Mouse (Mus musculus): Measurements from ENCODE around the gene Ifit2.
"Not testable (repeated sequence)": the region's sequence is repeated elsewhere in the genome, so short reads cannot be mapped to it uniquely, and the experiment has no call there.

The Ifit2 gene

DNA sequence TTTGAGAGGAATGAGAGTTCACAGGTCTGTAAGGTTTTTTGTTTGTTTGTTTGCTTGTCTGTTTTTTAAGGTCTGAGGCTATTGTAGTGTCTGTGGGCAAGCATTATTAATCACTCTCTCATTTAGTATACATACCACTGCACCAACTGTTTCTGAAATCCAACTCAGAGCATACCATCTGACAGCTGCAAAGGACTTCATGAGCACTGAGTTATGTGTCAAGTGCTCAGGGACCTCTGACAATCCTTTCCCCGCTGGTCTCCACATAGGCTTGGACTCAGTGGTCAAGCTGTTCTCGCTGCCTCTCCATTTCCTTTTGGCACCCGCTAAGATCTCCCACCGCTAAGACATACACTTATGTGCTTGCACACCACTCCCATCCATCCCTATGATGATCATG lies 4.3 kb upstream of the Ifit2 start:
- no peak for DNase-seq (ENCODE audit: low spot score in 2 of 2)

DNA sequence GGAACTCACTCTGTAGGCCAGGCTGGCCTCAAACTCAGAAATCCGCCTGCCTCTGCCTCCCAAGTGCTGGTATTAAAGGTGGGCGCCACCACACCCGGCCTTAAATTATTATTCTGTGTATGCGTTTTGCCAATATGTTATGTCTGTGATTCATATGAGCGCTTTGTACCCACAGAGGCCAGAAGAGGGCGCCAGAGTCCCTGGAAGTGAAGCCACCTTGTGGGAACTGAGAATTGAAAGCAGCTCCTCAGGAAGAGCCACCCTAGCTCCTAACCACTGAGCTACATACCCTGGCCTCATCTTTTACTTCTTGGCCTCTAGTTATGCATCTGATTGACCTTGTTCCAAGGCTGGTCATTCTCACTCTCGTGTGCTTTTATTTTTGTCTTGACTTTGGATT lies 2.5 kb upstream of the Ifit2 start:
- DNase-seq (ENCODE audit: low spot score in 2 of 2) = peak; percentile 34 to 60

- no peak for DNase-seq (ENCODE audit: low spot score in 2 of 2)
Observed at GRCm38 (mm10) chr19:34550205-34550533, 325 bp upstream of the Ifit2 start.

DNA sequence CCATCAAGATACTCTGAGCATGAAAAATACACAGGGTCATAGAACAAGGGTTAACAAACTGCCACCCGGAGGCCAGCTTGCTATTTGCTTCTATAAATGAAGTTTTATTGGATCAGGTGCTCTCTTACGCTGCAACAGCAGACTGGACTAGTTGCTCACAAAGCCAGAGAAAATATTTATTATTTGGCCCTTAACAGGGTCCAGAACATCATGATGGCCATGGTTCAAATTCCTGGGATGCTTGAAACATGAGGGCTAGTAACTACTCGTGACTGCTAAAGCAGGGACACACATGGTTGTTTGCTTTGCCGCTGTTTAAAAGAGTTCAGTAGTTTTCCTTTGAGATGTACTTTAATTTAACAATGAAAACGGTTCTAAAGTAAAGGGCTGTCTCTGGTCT lies 1.5 kb downstream of the Ifit2 start:
- no peak for DNase-seq (ENCODE audit: low spot score in 2 of 2)

GRCm38 (mm10) chr19:34553021-34553420 lies 2.5 kb downstream of the Ifit2 start:
- DNase-seq (ENCODE audit: low spot score in 2 of 2) = no peak

DNA sequence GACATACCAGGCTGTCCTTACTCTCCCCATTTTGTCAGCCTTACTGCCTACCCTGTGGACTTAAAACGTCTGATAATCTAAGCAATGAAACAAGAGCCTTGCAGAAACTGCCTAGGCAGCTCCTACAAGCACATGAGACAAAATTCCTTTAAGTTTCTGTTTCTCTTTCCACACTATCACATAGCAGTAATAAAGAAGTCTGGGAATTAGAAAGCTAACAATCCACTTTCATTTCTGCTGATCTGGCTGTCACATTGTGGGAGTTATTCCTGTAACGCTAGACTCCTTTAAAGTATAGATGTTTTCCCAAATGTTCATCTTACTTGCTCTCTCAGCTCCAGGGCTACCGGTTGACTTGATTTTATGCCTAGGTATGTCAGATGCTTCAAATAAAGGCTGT lies 3.0 kb downstream of the Ifit2 start:
- no peak for DNase-seq (ENCODE audit: low spot score in 2 of 2)

- DNase-seq (ENCODE audit: low spot score in 2 of 2) = no peak
Observed at GRCm38 (mm10) chr19:34554061-34554460, 3.6 kb downstream of the Ifit2 start.

DNA sequence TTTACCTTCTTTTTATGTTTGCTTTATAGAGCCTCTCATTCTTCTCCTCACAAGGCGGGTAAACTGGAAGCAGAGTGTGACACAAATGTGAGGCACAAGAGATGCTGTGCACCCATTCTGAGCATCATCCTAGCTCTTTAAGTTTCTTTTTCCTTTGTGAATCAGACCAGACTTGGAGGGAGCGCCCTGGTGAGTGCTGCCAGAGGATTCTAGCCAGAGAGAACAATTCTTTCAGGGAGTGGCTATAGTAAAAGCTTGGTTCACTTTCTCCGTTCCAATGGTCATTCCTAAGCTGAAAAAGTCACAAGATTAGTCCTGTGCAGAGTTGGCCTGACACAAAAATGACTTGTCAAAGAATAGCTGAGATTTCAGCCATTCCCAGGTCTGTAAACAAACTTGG lies 6.1 kb downstream of the Ifit2 start:
- DNase-seq (ENCODE audit: low spot score in 2 of 2) = no peak

GRCm38 (mm10) chr19:34562556-34562955 lies 12.1 kb downstream of the Ifit2 start:
- DNase-seq (ENCODE audit: low spot score in 2 of 2) = no peak

GRCm38 (mm10) chr19:34566178-34566784 lies 15.8 kb downstream of the Ifit2 start:
- no peak for DNase-seq (ENCODE audit: low spot score in 2 of 2)

DNA sequence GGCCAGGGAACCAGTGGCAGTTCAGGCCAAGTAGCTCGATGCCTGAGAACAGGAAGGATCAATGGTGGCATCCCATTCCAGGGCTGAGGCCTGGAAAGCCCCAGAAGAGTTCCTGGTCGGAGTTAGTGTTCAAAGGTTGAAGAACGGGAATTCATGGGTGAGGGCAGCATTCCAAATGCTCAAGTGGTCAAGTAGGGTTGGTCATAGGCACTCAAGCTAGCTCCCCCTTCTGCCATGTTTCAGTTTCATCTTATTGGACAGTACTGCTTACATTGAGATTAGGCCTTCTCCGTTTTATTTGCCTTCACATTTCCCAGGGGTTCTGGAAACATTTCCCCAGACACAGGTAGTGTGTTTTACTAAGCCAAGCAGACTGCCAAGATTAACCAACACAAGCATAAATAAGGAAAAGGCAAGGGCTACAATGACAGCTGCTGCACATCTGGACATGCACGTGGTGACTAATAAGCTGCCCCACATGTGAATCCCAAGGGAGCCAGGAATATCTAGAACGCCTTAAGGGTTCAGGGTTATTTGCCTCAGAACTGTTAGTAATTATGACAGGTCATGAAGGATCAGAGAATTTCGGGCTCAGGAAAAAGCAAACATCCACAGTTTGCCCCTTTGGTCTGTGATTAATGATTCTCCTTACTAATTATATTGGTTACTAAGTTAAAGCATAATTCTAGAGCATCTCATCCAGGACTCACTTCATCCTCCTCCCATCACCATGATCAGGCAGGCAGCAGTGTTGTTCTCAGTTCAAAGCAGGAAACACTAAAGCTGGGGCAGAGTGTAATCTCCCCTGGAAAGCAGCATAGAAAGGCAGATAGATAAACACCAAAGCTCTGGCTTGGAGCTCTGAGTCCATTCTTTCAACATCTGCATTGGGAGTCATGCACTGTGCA lies 18.7 kb downstream of the Ifit2 start:
- no peak for DNase-seq (ENCODE audit: low spot score in 2 of 2)

DNA sequence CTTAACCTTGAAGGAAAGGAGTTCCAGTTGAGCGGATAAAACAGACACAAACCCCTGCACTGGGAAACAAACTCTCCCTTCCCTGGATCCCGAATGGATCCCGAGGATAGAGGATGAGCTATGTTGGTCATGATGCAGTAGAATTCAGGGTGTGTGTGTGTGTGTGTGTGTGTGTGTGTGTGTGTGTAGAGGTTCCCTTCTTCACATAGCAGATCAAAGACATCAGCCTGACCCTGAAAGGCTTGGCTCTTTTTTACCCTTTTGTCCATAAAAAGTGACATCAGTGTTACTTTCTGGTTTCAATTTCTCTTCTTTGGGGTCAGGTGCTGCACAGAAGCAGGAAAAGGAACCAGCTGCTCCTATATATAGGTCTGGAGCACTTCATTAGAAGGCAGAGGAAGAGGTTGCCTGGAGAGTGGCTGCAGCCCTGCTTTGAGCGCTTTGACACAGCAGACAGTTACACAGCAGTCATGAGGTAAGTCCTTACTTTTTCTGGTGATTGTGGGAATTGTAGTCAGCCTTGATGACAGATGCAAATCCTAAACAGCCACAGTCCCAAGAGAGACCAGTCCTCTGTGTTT lies 19.5 kb downstream of the Ifit2 start:
- DNase-seq (ENCODE audit: low spot score in 2 of 2) = no peak

DNA sequence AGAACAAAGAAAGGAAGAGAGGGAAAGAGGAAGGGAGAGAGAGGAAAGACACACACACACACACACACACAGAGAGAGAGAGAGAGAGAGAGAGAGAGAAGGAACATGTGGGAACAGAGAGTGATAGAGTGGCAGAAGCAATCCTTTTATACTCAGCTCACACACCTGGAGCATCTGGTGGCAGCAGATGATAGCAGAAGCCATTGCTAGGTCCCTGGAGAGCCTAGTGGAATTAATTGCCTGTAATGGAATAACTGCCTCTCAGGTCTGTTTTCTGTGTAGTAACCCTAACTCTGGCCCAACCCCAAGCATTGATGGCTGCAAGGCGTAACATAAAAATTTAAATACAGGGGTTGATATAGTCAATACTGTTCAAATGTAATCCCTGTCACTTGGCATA lies 20.6 kb downstream of the Ifit2 start:
- DNase-seq (ENCODE audit: low spot score in 2 of 2) = no peak

DNA sequence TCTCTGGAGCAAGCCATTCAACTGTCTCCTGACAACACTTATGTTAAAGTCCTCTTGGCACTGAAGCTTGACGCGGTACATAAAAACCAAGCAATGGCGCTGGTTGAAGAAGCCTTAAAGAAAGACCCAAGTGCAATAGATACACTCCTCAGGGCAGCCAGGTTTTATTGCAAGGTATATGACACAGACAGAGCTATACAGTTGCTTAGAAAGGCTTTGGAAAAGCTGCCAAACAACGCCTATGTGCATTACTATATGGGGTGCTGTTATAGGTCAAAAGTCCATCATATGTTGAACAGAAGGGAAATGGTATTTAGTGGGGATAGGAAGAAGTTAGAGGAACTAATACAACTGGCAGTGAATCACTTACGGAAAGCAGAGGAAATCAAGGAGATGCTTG lies 23.2 kb downstream of the Ifit2 start:
- no peak for DNase-seq (ENCODE audit: low spot score in 2 of 2)

DNA sequence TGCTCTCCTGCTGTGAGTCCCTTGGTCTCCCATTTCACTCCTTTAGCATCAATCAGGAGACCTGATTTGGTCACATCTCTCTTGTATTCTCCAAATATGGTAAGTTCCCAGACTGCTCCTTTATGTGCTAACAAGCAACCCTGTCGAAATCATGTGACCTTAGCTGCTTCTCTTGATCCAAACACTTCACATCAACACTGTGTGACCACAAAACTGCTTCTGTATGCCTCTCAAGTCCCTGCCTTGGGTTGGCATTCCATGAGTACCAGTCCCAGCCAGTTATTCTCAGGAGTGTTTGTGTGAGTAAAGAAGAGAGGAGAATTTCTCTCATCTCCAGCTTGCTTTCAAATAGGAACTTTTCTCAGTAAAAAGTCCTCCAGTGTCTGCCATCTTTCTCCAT lies 26.6 kb downstream of the Ifit2 start:
- no peak for DNase-seq (ENCODE audit: low spot score in 2 of 2)

DNA sequence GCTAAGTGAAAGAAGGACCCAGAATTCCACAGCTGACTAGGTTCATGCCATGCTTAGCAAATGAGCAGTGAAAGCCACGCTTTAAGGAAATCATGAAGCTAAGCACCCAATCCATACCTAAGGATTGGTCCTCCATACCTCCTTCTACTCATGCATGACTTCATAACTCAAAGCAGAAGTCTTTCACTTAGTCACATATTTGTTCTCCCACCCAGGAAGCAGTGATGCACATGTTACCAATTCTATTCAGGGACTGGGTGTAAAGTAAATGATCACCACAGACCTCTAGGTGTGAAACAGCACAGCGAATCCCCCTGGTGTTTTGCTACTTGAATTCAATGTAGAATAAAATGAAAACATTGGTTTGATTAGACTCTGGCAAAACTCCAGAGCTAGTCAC lies 32.2 kb downstream of the Ifit2 start:
- not testable (repeated sequence) for DNase-seq (ENCODE audit: low spot score in 2 of 2)

- not testable (repeated sequence) for DNase-seq (ENCODE audit: low spot score in 2 of 2)
Observed at GRCm38 (mm10) chr19:34583126-34583766, 32.8 kb downstream of the Ifit2 start, which contains the start of gene Ifit3. Gene Ifit3, plus strand, starts transcription at chr19:34583531.

- DNase-seq (ENCODE audit: low spot score in 2 of 2) = not testable (repeated sequence)
Observed at GRCm38 (mm10) chr19:34585740-34586458, 35.4 kb downstream of the Ifit2 start.

DNA sequence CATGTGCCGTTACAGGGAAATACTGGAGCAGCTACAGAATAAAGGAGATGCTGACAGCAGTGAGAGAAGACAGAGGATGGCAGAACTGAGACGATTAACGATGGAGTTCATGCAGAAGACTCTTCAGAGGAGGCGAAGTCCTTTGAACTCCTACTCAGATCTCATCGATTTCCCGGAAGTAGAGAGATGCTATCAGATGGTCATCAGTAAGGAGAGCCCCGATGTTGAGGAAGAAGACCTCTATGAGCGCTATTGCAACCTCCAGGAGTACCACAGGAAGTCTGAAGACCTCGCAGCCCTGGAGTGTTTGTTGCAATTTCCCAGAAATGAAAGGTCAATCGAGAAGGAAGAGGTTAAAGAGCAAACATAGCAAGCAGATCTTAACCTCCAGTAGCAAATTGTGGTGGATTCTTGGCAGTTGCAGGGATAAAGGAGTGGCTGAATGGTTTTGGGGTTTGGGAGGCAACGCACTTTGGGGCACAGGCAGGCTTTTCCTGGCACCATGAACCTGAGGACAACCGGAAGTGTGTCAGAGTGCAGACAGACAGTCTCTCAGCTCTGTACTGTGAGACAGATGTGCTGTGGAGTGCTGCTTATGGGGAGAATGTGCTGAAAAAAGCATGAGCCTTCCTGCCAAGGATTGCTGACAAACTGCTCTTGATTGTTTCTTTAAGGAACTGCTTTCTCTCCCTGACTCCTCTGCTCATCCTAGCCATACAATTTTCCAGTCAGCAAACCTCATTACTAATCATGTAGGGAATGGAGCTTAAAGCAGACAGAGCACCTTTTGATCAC lies 37.6 kb downstream of the Ifit2 start:
- DNase-seq (ENCODE audit: low spot score in 2 of 2) = not testable (repeated sequence)

GRCm38 (mm10) chr19:34588959-34589358 lies 38.5 kb downstream of the Ifit2 start:
- no peak for DNase-seq (ENCODE audit: low spot score in 2 of 2)

GRCm38 (mm10) chr19:34593456-34593855 lies 43.0 kb downstream of the Ifit2 start:
- no peak for DNase-seq (ENCODE audit: low spot score in 2 of 2)

Data from frontal cortex, postnatal 10 days (tissue).